Mouse (Mus musculus): ENCODE measurements around the gene Olfr213. TPM values are rescaled to one million over a fixed set of nuclear protein-coding genes. Genes with fewer than 3 reads are reported as not detected.
"Not testable (repeated sequence)": the region's sequence is repeated elsewhere in the genome, so short reads cannot be mapped to it uniquely, and the experiment has no call there.

Olfr213 gene
- total RNA-seq (2021): not detected
- long read RNA-seq, experiment 1: 0 reads
- long read RNA-seq, experiment 2: 0 reads

GRCm38 (mm10) chr6:116538156-116538555 lies at the start of gene Olfr213:
Gene Olfr213 (plus strand): TSS chr6:116538456.
- intact Hi-C loops (cut with DNase I): no loop called here
- DNase-seq (ENCODE audit: low spot score in 2 of 2): no peak

DNA sequence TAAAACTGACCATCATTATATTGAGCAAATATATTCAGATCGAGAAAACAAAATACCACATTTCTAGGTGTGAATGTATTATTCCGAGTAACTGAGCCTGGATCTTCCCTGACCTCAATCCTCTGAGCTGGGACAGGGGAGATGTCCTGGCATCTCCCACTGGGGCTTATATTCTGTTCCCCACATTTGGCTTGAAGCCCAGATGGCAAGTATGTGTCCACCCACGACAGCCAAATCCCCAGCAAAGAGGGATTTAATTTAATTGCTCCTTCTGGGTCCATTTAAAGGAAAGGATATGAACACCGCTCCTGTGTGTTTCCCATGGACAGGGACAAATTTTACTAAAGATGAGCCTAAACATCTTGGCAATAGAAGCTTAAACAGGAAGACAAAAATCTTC lies 49.5 kb upstream of the Olfr213 start, which contains the start of gene Olfr211:
Gene Olfr211, plus strand, starts transcription at position 301 of the 400 bp plus-strand sequence.
- DNase-seq (ENCODE audit: low spot score in 2 of 2): no peak
- intact Hi-C loops (cut with DNase I): no loop called here

- intact Hi-C loops (cut with DNase I): no loop called here
- DNase-seq (ENCODE audit: low spot score in 2 of 2): no peak
Observed at GRCm38 (mm10) chr6:116493742-116494141, 44.5 kb upstream of the Olfr213 start.

DNA sequence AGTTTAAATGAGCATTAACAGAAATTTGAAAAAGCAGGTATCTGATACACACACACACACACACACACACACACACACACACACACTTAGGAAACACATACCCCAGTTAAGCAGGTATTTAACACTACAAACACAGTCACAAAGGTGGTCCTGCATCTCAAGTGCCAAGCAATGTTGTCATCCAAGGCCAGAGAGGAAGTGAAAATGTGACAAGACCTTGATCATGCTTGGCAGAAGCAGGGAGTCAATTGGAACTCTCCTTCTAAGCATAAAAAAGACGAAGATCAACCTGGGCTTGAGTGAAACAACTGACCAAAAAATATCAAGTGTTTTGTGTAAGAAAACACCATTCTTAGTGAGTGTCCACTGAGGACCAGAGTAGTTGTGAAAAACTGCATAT lies 42.3 kb upstream of the Olfr213 start:
- intact Hi-C loops (cut with DNase I): no loop called here
- no peak for DNase-seq (ENCODE audit: low spot score in 2 of 2)

- intact Hi-C loops (cut with DNase I); DNase-seq (ENCODE audit: low spot score in 2 of 2): not testable (repeated sequence)
Observed at GRCm38 (mm10) chr6:116506302-116507003, 31.8 kb upstream of the Olfr213 start, which contains the start of gene Olfr212. Gene Olfr212 (plus strand): TSS chr6:116506516.

- intact Hi-C loops (cut with DNase I): no loop called here
- DNase-seq (ENCODE audit: low spot score in 2 of 2): no peak
Observed at GRCm38 (mm10) chr6:116514832-116515231, 23.4 kb upstream of the Olfr213 start.

DNA sequence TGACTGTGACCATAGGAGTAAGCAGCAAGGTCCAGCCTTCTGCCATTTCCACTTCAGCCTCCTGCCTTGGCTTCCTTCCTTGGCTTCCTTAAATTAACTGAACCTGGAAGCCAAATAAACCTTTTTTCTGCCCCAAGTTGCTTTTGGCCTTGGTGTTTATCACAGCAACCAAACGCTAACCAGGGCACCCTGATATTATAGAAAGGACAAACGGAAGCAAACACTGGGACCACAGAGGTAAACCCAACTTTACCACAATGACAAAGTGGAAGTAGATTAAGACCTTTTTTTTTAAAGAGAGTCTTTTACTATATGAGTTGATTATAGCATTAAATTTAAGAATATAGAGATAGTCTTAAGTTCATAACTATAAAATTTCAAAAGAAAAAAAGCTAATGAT lies 4.2 kb downstream of the Olfr213 start:
- intact Hi-C loops (cut with DNase I): no loop called here
- DNase-seq (ENCODE audit: low spot score in 2 of 2): no peak

DNA sequence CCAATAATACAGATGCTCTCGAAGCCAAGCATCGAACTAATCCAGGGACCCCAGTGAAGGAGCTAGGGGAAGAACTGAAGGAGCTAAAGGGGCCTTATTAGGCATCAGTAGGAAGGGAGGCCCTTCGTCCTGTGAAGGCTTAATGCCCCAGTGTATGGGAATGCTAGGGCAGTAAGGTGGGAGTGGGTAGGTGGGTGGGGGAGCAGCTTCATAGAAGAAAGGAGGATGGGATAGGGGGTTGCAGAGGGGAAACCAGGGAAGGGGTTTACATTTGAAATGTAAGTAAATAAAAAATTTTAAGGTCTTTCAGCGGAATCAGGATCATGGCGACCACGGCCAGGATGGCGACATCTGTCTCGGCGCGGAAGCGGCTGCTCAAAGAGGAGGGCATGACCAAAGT lies 12.6 kb downstream of the Olfr213 start, which contains the start of gene Gm5580:
Gene Gm5580, plus strand, starts transcription at position 301 of the 400 bp plus-strand sequence.
- intact Hi-C loops (cut with DNase I); DNase-seq (ENCODE audit: low spot score in 2 of 2): not testable (repeated sequence)

- no peak for DNase-seq (ENCODE audit: low spot score in 2 of 2)
- intact Hi-C loops (cut with DNase I): no loop called here
Observed at GRCm38 (mm10) chr6:116553935-116554334, 15.7 kb downstream of the Olfr213 start, which contains the start of gene Olfr214. Gene Olfr214 (plus strand): TSS chr6:116554235.

DNA sequence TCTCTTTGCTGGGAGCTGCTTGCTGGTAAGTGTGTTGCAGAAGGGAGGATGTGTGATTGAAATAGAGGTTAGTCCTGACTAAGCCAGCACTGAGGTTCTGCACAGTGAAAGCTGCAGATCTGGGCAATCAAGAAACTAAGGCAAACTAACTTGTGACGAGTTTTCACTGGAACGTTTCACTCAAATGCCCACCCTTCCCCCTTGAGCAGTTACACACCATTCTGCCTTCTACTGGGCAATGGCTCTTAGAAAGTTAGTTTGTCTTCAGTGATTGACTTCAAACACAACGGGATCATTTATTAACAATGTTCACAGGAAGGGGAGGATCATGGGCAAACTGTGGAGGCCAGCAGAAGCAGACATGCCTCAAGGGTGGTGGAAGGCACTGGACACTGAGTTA lies 16.7 kb downstream of the Olfr213 start:
- DNase-seq (ENCODE audit: low spot score in 2 of 2): no peak
- intact Hi-C loops (cut with DNase I): no loop called here

- DNase-seq (ENCODE audit: low spot score in 2 of 2): peak; percentile 50 to 52
- intact Hi-C loops (cut with DNase I): no loop called here
Observed at GRCm38 (mm10) chr6:116569834-116570233, 31.6 kb downstream of the Olfr213 start.

GRCm38 (mm10) chr6:116584095-116584494 lies 45.8 kb downstream of the Olfr213 start, which contains the start of gene Olfr215:
Gene Olfr215 (minus strand): TSS chr6:116584195.
- DNase-seq (ENCODE audit: low spot score in 2 of 2): no peak
- intact Hi-C loops (cut with DNase I): no loop called here

Other genes with a start within 250 kb of the Olfr213 start
- 10 to 100 TPM; 52.8 to 54.3 TPM for gene March8, start 200.4 kb upstream of the Olfr213 start, total RNA-seq (2021)
- 1 to 10 TPM; 1.3 to 3.0 TPM for gene Alox5, start 77.3 kb upstream of the Olfr213 start, total RNA-seq (2021)
- gene Olfr211, start 49.4 kb upstream of the Olfr213 start, total RNA-seq (2021): not detected
- gene Olfr212, start 31.9 kb upstream of the Olfr213 start, total RNA-seq (2021): not detected
- gene Gm5580, start 12.7 kb downstream of the Olfr213 start, total RNA-seq (2021): 1 to 10 TPM; 2.3 to 3.3 TPM
- not detected for gene Olfr214, start 15.8 kb downstream of the Olfr213 start, total RNA-seq (2021)
- not detected for gene Olfr215, start 45.7 kb downstream of the Olfr213 start, total RNA-seq (2021)
- gene Zfp422, start 90.5 kb downstream of the Olfr213 start, total RNA-seq (2021): 10 to 100 TPM; 25.2 to 29.6 TPM
- gene Depp1, start 112.2 kb downstream of the Olfr213 start, total RNA-seq (2021): 10 to 100 TPM in 1 of 2 experiments, 1 to 10 TPM in 1; 2.5 to 12.4 TPM
- gene Rassf4, start 135.5 kb downstream of the Olfr213 start, total RNA-seq (2021): 1 to 10 TPM; 4.3 to 5.0 TPM
- gene Tmem72, start 178.5 kb downstream of the Olfr213 start, total RNA-seq (2021): 1 to 10 TPM; 1.0 to 1.2 TPM

All from left cerebral cortex, postnatal 14 days (tissue).